Mouse (Mus musculus): ENCODE measurements at regions not wholly inside any gene's neighbourhood (a gene's known extent, or its start where the extent isn't known, plus 50 kb on each side); places are given as distances from the start of the nearest gene placed in this dataset.

DNA sequence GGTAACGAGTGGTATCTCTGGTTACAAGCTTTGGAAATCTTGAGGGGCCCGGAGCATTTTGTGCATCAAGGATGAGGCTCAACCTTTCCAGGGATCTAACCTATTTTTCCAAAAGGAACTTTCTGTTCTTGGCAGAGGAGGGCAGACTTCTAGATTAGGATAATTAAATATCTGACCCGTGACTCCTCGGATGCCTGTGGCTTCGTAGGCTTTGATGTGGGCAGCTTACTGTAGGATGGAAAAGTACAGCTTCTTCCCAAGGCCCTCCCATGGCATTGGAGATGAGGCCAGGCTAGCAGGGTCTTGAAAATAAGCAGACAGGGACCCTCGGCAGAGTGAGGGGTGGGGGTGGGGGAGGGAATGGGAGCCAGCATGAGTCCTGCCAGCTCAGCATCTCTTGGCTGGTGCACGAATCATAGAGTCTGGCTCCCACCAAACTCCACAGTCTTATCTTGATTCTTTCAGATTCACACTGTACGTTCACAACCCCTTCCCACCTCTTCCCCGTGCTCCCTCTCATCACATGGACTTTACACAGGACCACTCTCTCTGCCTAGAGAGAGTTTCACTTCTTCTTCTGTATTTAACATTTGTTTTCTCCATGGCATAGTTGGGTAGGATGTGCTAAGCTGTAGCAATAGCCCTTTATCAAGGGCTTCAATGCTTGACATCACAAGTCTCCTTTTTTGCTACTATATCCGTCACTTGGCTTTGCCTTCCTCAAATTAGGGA, 104.9 kb downstream of the E030025P04Rik start:
- no peak for TF ChIP-seq POLR2A (IDR thresholded peaks at IDR 0.05; ENCODE audit: borderline replicate concordance, extremely low read depth, insufficient read depth, insufficient read length, poor library complexity, severe bottlenecking)
- TF ChIP-seq CTCF (IDR thresholded peaks at IDR 0.05; ENCODE audit: borderline replicate concordance, extremely low read depth, insufficient read depth, insufficient read length), result no peak
